Mouse (Mus musculus): ENCODE measurements around the gene Gcdh. TPM values are rescaled to one million over a fixed set of nuclear protein-coding genes. Genes with fewer than 3 reads are reported as not detected.
"Not testable (repeated sequence)": the region's sequence is repeated elsewhere in the genome, so short reads cannot be mapped to it uniquely, and the experiment has no call there.

The Gcdh gene
- total RNA-seq, 4 experiments from 2014 or later, result 51.9 to 66.4 (median 60.4) TPM

GRCm38 (mm10) chr8:84909949-84910348 lies 16.2 kb upstream of the Gcdh start:
- no peak for DNase-seq

- no peak for DNase-seq
Measured at GRCm38 (mm10) chr8:84909162-84909767, 15.5 kb upstream of the Gcdh start.

GRCm38 (mm10) chr8:84908421-84909161 lies 14.9 kb upstream of the Gcdh start, which contains the start of gene Dnase2a:
TSS of gene Dnase2a (plus strand) at chr8:84908560.
- peak; percentile 97 for DNase-seq

GRCm38 (mm10) chr8:84907979-84908378 lies 14.3 kb upstream of the Gcdh start:
- DNase-seq, result not testable (repeated sequence)

GRCm38 (mm10) chr8:84907493-84907892 lies 13.8 kb upstream of the Gcdh start:
- no peak for DNase-seq

- no peak for DNase-seq
Measured at GRCm38 (mm10) chr8:84907037-84907436, 13.3 kb upstream of the Gcdh start.

GRCm38 (mm10) chr8:84904351-84904750 lies 10.6 kb upstream of the Gcdh start:
- no peak for DNase-seq

- DNase-seq, result peak; percentile 83
Measured at GRCm38 (mm10) chr8:84902920-84903661, 9.4 kb upstream of the Gcdh start.

- DNase-seq, result no peak
Measured at GRCm38 (mm10) chr8:84902367-84902919, 8.7 kb upstream of the Gcdh start.

- DNase-seq, result no peak
Measured at GRCm38 (mm10) chr8:84901752-84902151, 8.0 kb upstream of the Gcdh start, which contains the start of gene Klf1. TSS of gene Klf1 (plus strand) at chr8:84901928.

- no peak for DNase-seq
Measured at GRCm38 (mm10) chr8:84901071-84901470, 7.3 kb upstream of the Gcdh start.

GRCm38 (mm10) chr8:84895963-84896362 lies 2.2 kb upstream of the Gcdh start:
- DNase-seq, result no peak

GRCm38 (mm10) chr8:84892993-84893708 lies 570 bp downstream of the Gcdh start:
- no peak for DNase-seq

- no peak for DNase-seq
Measured at GRCm38 (mm10) chr8:84889141-84889540, 4.6 kb downstream of the Gcdh start.

GRCm38 (mm10) chr8:84888280-84888679 lies 5.4 kb downstream of the Gcdh start:
- no peak for DNase-seq

- no peak for DNase-seq
Measured at GRCm38 (mm10) chr8:84884728-84885127, 9.0 kb downstream of the Gcdh start.

GRCm38 (mm10) chr8:84878915-84879314 lies 14.8 kb downstream of the Gcdh start:
- DNase-seq, result no peak

- DNase-seq, result no peak
Measured at GRCm38 (mm10) chr8:84877297-84878035, 16.3 kb downstream of the Gcdh start.

- DNase-seq, result no peak
Measured at GRCm38 (mm10) chr8:84874339-84874738, 19.4 kb downstream of the Gcdh start.

GRCm38 (mm10) chr8:84873016-84873415 lies 20.7 kb downstream of the Gcdh start:
- no peak for DNase-seq

- DNase-seq, result no peak
Measured at GRCm38 (mm10) chr8:84872309-84872965, 21.3 kb downstream of the Gcdh start.

Data from adrenal gland, adult 8-10 months (tissue).